Mouse (Mus musculus) right cerebral cortex, adult 2 months (tissue): ENCODE measurements around the gene Arfip1.
"Not testable (repeated sequence)": the region's sequence is repeated elsewhere in the genome, so short reads cannot be mapped to it uniquely, and the experiment has no call there.

ENCODE experiments used
- DNase-seq, 2 experiments: peaks; one replicate each; pipeline ENCODE4 v3.0.0; 2021 to 2022; ENCODE audit warnings: low spot score in 2 of 2

Gene Arfip1

GRCm38 (mm10) chr3:84570501-84570900 is 11.9 kb downstream of the Arfip1 start:
- DNase-seq = no peak

- no peak for DNase-seq
These were observed 12.8 kb downstream of the Arfip1 start for GRCm38 (mm10) chr3:84569587-84569986.

- DNase-seq = no peak
These were observed 13.9 kb downstream of the Arfip1 start for GRCm38 (mm10) chr3:84568540-84568939.

- DNase-seq = no peak
These were observed 19.0 kb downstream of the Arfip1 start for GRCm38 (mm10) chr3:84563415-84563814.

- DNase-seq = not testable (repeated sequence)
These were observed 19.5 kb downstream of the Arfip1 start for GRCm38 (mm10) chr3:84562911-84563310.

- no peak for DNase-seq
These were observed 24.1 kb downstream of the Arfip1 start for GRCm38 (mm10) chr3:84558301-84558700.

- no peak for DNase-seq
These were observed 26.6 kb downstream of the Arfip1 start for GRCm38 (mm10) chr3:84555780-84556179.

GRCm38 (mm10) chr3:84547177-84547576 is 35.2 kb downstream of the Arfip1 start:
- no peak for DNase-seq

- peak; percentile 81 to 82 for DNase-seq
These were observed 40.0 kb downstream of the Arfip1 start for GRCm38 (mm10) chr3:84542450-84542849.

- DNase-seq = no peak
These were observed 40.5 kb downstream of the Arfip1 start for GRCm38 (mm10) chr3:84541881-84542280.

GRCm38 (mm10) chr3:84540640-84541039 is 41.8 kb downstream of the Arfip1 start:
- no peak for DNase-seq

GRCm38 (mm10) chr3:84536987-84537386 is 45.4 kb downstream of the Arfip1 start:
- DNase-seq = no peak

GRCm38 (mm10) chr3:84533227-84533626 is 49.2 kb downstream of the Arfip1 start:
- no peak for DNase-seq

GRCm38 (mm10) chr3:84529021-84529420 is 53.4 kb downstream of the Arfip1 start:
- no peak for DNase-seq

- DNase-seq = no peak
These were observed 57.5 kb downstream of the Arfip1 start for GRCm38 (mm10) chr3:84524952-84525351.

GRCm38 (mm10) chr3:84516163-84516562 is 66.3 kb downstream of the Arfip1 start:
- DNase-seq = no peak

GRCm38 (mm10) chr3:84512774-84513515 is 69.5 kb downstream of the Arfip1 start:
- no peak for DNase-seq

GRCm38 (mm10) chr3:84505193-84505592 is 77.2 kb downstream of the Arfip1 start:
- DNase-seq = no peak

- DNase-seq = no peak
These were observed 78.1 kb downstream of the Arfip1 start for GRCm38 (mm10) chr3:84504291-84504690.

GRCm38 (mm10) chr3:84502101-84502500 is 80.3 kb downstream of the Arfip1 start:
- DNase-seq = no peak

- DNase-seq = no peak
These were observed 81.9 kb downstream of the Arfip1 start for GRCm38 (mm10) chr3:84500491-84500890.

- DNase-seq = no peak
These were observed 84.7 kb downstream of the Arfip1 start for GRCm38 (mm10) chr3:84497718-84498117.

GRCm38 (mm10) chr3:84492657-84493056 is 89.8 kb downstream of the Arfip1 start:
- DNase-seq = no peak

GRCm38 (mm10) chr3:84492148-84492547 is 90.3 kb downstream of the Arfip1 start:
- no peak for DNase-seq
